Mouse (Mus musculus) forelimb bud, embryonic 11.5 days (tissue): ENCODE results near the gene Oas1d.

ENCODE experiments used
- DNase-seq: peaks from one replicate; pipeline ENCODE4 v3.0.0-alpha.2; 2012; ENCODE audit warnings: low read depth, low spot score

Oas1d gene

GRCm38 (mm10) chr5:120968799-120969198, 54.5 kb downstream of the Oas1d start:
- DNase-seq = no peak

GRCm38 (mm10) chr5:120969703-120970102, 55.4 kb downstream of the Oas1d start:
- no peak for DNase-seq
